Mouse (Mus musculus): ENCODE data around the gene Mast4.

- no peak for TF ChIP-seq GATA1 (IDR thresholded peaks at IDR 0.05; ENCODE audit: low read length)
- no peak for TF ChIP-seq TAL1 (IDR thresholded peaks at IDR 0.05; ENCODE audit: low read length)
Observed at GRCm38 (mm10) chr13:102755124-102755523, 579.2 kb downstream of the Mast4 start.

Measured in erythroblast, embryonic 14.5 days (primary cell).